Mouse (Mus musculus): ENCODE data around the gene H2-T22.
"Not testable (repeated sequence)": the region's sequence is repeated elsewhere in the genome, so short reads cannot be mapped to it uniquely, and the experiment has no call there.

GRCm38 (mm10) chr17:36034524-36034923, 8.0 kb downstream of the H2-T22 start:
- TF ChIP-seq MAX (IDR thresholded peaks at IDR 0.05); MYOG (IDR thresholded peaks at IDR 0.05; ENCODE audit: control insufficient read depth, extremely low read depth, insufficient read length); MYOD1 (IDR thresholded peaks at IDR 0.05; ENCODE audit: control insufficient read depth, insufficient read length, low read depth); CTCF (IDR thresholded peaks at IDR 0.05; ENCODE audit: control insufficient read depth, insufficient read depth, insufficient read length); USF1 (IDR thresholded peaks at IDR 0.05; ENCODE audit: low read depth); CEBPB (IDR thresholded peaks at IDR 0.05; ENCODE audit: low read depth): not testable (repeated sequence)

Measured in C2C12 (cell line).